Mouse (Mus musculus): ENCODE data around the gene Apba2. TPM values are rescaled to one million over a fixed set of nuclear protein-coding genes. Genes with fewer than 3 reads are reported as not detected.
A peak's percentile ranks its signal among the peaks of the same experiment; 100 is the strongest.

Apba2 gene
- polyA plus RNA-seq, 1 experiment from 2014 or later = 5.4 TPM

GRCm38 (mm10) chr7:64508826-64509225 lies 7.3 kb downstream of the Apba2 start:
- no peak overlapping the region for H3K4me2 ChIP-seq
- H3K4me1 ChIP-seq = peaks cover 2% of the 10 kb centered on the region; the same call in 1 of the 2 replicates
- ATAC-seq (replicated peaks; ENCODE audit: low FRiP score) = no peak
- no peak overlapping the region for H3K9ac ChIP-seq
- 84% methylated on average over 7 of the region's 7 CpGs for WGBS
- H3K4me3 ChIP-seq (replicated peaks) = no peak overlapping the region
- peaks cover 4% of the 10 kb centered on the region for H3K27me3 ChIP-seq
- H3K36me3 ChIP-seq = no peaks in the 10 kb centered on the region
- no peak overlapping the region for H3K27ac ChIP-seq
- no peaks in the 10 kb centered on the region for H3K9me3 ChIP-seq (replicated peaks)

DNA sequence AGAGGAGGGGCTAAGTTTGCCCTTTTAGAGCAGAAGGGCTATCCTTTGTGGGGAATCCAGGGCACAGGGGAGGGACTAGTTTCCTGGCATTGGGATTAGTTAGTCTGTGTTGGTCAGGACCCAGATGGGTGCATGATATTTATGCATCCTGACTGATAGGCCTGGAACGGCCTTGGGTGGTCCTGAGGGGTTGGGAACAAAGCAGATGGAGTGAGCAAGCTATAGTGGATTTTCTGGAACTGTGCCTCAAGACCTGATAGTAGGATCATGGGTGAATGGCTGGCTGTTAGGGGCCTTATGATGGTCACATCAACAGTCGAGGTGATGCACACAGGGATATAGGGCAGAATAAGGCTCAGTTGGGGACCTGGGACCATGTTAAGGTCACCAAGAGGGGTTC lies 8.4 kb downstream of the Apba2 start:
- no peak for ATAC-seq (replicated peaks; ENCODE audit: low FRiP score)
- WGBS = 80% methylated on average over 2 of the region's 2 CpGs
- H3K9me3 ChIP-seq (replicated peaks) = no peaks in the 10 kb centered on the region
- no peaks in the 10 kb centered on the region for H3K27me3 ChIP-seq
- H3K4me1 ChIP-seq = peaks cover under 1% of the 10 kb centered on the region; the same call in 1 of the 2 replicates
- H3K36me3 ChIP-seq = no peaks in the 10 kb centered on the region
- no peak overlapping the region for H3K4me3 ChIP-seq (replicated peaks)
- H3K9ac ChIP-seq = no peak overlapping the region
- no peak overlapping the region for H3K4me2 ChIP-seq
- no peak overlapping the region for H3K27ac ChIP-seq

- Histone ChIP-seq H3K4me1 (no peaks in the 10 kb centered on the region), H3K27me3 (no peaks in the 10 kb centered on the region), H3K4me2 (no peak overlapping the region), H3K27ac (no peak overlapping the region), H3K36me3 (no peaks in the 10 kb centered on the region), H3K9ac (no peak overlapping the region), H3K4me3 (replicated peaks) (no peak overlapping the region), H3K9me3 (replicated peaks) (no peaks in the 10 kb centered on the region)
- 78% methylated on average over 8 of the region's 8 CpGs for WGBS
- no peak for ATAC-seq (replicated peaks; ENCODE audit: low FRiP score)
Measured at GRCm38 (mm10) chr7:64510526-64511210, 9.2 kb downstream of the Apba2 start.

- no peak overlapping the region for H3K9ac ChIP-seq
- H3K27me3 ChIP-seq = no peaks in the 10 kb centered on the region
- 82% methylated on average over 3 of the region's 3 CpGs for WGBS
- no peaks in the 10 kb centered on the region for H3K36me3 ChIP-seq
- H3K4me3 ChIP-seq (replicated peaks) = no peak overlapping the region
- H3K4me1 ChIP-seq = no peaks in the 10 kb centered on the region
- no peak for ATAC-seq (replicated peaks; ENCODE audit: low FRiP score)
- H3K4me2 ChIP-seq = no peak overlapping the region
- no peak overlapping the region for H3K27ac ChIP-seq
- H3K9me3 ChIP-seq (replicated peaks) = no peaks in the 10 kb centered on the region
Measured at GRCm38 (mm10) chr7:64513621-64514020, 12.1 kb downstream of the Apba2 start.

DNA sequence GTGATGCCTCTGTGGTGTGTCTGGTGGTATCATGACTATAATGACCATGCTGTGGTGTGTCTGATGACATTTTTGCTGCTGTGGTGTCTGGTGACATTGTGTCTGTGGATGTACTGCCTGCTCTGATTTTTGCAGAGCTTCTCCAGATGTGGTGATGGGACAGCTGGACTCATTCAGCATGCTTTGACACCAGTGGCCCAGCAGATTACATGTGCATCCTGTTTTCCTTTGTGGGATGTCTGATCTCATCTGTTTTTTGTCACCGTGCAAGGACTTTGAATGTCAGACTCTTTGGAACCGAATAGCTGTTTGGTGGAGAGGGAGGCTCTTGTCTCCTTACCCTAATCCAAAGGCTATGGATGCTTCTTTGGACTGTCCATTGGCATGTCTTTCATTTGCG lies 13.8 kb downstream of the Apba2 start:
- H3K4me3 ChIP-seq (replicated peaks) = no peak overlapping the region
- H3K9me3 ChIP-seq (replicated peaks) = no peaks in the 10 kb centered on the region
- no peak overlapping the region for H3K4me2 ChIP-seq
- no peak for ATAC-seq (replicated peaks; ENCODE audit: low FRiP score)
- 52% methylated on average over 3 of the region's 3 CpGs for WGBS
- H3K36me3 ChIP-seq = no peaks in the 10 kb centered on the region
- H3K27me3 ChIP-seq = no peaks in the 10 kb centered on the region
- H3K9ac ChIP-seq = no peak overlapping the region
- 0 out of 2 replicates have a peak, but pooled peaks cover 2% of the 10 kb centered on the region for H3K4me1 ChIP-seq
- no peak overlapping the region for H3K27ac ChIP-seq

GRCm38 (mm10) chr7:64515891-64516290 lies 14.4 kb downstream of the Apba2 start:
- no peak overlapping the region for H3K4me2 ChIP-seq
- no peaks in the 10 kb centered on the region for H3K27me3 ChIP-seq
- H3K9me3 ChIP-seq (replicated peaks) = no peaks in the 10 kb centered on the region
- H3K27ac ChIP-seq = no peak overlapping the region
- WGBS = 95% methylated on average over 4 of the region's 4 CpGs
- no peaks in the 10 kb centered on the region for H3K36me3 ChIP-seq
- H3K4me3 ChIP-seq (replicated peaks) = no peak overlapping the region
- no peak overlapping the region for H3K9ac ChIP-seq
- no peak for ATAC-seq (replicated peaks; ENCODE audit: low FRiP score)
- H3K4me1 ChIP-seq = 0 out of 2 replicates have a peak, but pooled peaks cover 2% of the 10 kb centered on the region

- 0 out of 2 replicates have a peak, but pooled peaks have one; percentile 30 for ATAC-seq (replicated peaks; ENCODE audit: low FRiP score)
- H3K4me1 ChIP-seq = 0 out of 2 replicates have a peak, but pooled peaks cover 2% of the 10 kb centered on the region
- whole genome bisulfite sequencing = 21% methylated on average over 4 of the region's 4 CpGs
- no peaks in the 10 kb centered on the region for H3K27me3 ChIP-seq
- H3K27ac ChIP-seq = no peak overlapping the region
- H3K4me2 ChIP-seq = no peak overlapping the region
- no peak overlapping the region for H3K9ac ChIP-seq
- H3K4me3 ChIP-seq (replicated peaks) = no peak overlapping the region
- no peaks in the 10 kb centered on the region for H3K36me3 ChIP-seq
- H3K9me3 ChIP-seq (replicated peaks) = no peaks in the 10 kb centered on the region
Measured at GRCm38 (mm10) chr7:64519091-64519490, 17.6 kb downstream of the Apba2 start.

- Histone ChIP-seq H3K27me3 (no peaks in the 10 kb centered on the region), H3K4me1 (0 out of 2 replicates have a peak, but pooled peaks cover 2% of the 10 kb centered on the region), H3K27ac (no peak overlapping the region), H3K4me2 (no peak overlapping the region), H3K4me3 (replicated peaks) (no peak overlapping the region), H3K36me3 (no peaks in the 10 kb centered on the region), H3K9me3 (replicated peaks) (no peaks in the 10 kb centered on the region), H3K9ac (no peak overlapping the region)
- 65% methylated on average over 5 of the region's 5 CpGs for WGBS
- no peak for ATAC-seq (replicated peaks; ENCODE audit: low FRiP score)
Measured at GRCm38 (mm10) chr7:64519521-64519920, 18.0 kb downstream of the Apba2 start.

DNA sequence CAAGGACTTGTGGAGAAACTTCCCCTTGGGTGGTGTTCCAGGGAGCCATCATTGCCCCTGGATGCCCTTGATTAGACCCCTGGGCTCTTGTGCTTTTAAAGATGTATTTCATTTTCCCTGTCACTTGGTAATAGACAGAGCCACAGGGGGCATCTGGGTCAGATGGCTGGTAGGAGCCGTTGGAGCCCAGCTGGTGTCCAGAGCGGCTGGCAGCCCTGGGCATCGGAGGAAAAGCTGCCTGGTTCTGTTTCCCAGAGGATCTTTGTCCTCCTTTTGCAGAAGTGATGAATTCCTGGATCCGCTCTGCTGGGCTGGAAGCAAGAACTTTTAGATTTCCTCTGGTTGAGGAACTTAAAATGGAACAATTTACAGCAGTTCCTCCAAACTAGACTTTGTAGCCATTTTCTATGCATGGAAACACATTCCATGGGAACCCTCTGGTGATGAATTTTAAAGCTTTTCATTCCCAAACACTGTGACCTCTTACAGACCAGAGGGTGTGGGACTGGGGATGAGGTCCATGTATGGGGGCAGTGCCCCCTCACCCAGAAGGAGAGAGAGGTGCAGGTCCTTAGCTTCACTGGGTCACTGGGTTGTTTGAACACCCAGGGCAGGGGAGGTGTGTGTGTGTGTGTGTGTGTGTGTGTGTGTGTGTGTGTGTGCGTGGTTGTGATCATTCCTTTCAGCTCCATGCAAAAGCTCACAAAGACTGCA lies 20.3 kb downstream of the Apba2 start:
- Histone ChIP-seq H3K27me3 (no peaks in the 10 kb centered on the region), H3K27ac (no peak overlapping the region), H3K4me1 (0 out of 2 replicates have a peak, but pooled peaks cover 2% of the 10 kb centered on the region), H3K9me3 (replicated peaks) (no peaks in the 10 kb centered on the region), H3K36me3 (no peaks in the 10 kb centered on the region), H3K4me2 (no peak overlapping the region), H3K4me3 (replicated peaks) (no peak overlapping the region), H3K9ac (no peak overlapping the region)
- ATAC-seq (replicated peaks; ENCODE audit: low FRiP score) = no peak
- WGBS = 69% methylated on average over 5 of the region's 5 CpGs

DNA sequence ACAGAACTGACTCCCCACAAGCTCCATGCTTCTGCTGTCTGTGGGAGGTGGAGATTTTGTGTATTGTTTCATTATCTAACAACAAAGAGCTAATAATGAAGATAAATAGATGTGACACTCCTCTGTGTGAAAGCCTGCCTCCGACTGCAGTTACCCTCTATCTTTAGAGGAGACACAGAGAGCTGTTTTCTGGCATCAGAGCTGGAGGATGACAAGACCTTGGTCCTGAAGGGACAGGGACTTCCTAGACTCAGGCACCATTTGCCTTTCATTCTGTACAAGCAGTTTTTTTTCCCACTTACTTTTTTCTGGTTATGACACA lies 20.9 kb downstream of the Apba2 start:
- 25% methylated on average over 1 of the region's 1 CpGs for WGBS

GRCm38 (mm10) chr7:64531297-64531696 lies 29.8 kb downstream of the Apba2 start:
- Histone ChIP-seq H3K4me2 (no peak overlapping the region), H3K27me3 (no peaks in the 10 kb centered on the region), H3K4me3 (replicated peaks) (no peak overlapping the region), H3K27ac (no peak overlapping the region), H3K9me3 (replicated peaks) (no peaks in the 10 kb centered on the region), H3K4me1 (no peaks in the 10 kb centered on the region), H3K36me3 (no peaks in the 10 kb centered on the region), H3K9ac (no peak overlapping the region)
- ATAC-seq (replicated peaks; ENCODE audit: low FRiP score) = no peak
- WGBS = 88% methylated on average over 1 of the region's 1 CpGs

More for the DNA sequence above, 20.9 kb downstream of the Apba2 start:
- H3K4me1 ChIP-seq = 0 out of 2 replicates have a peak, but pooled peaks cover 2% of the 10 kb centered on the region
- H3K9ac ChIP-seq = no peak overlapping the region
- no peak overlapping the region for H3K4me3 ChIP-seq (replicated peaks)
- H3K4me2 ChIP-seq = no peak overlapping the region
- H3K36me3 ChIP-seq = no peaks in the 10 kb centered on the region
- no peak for ATAC-seq (replicated peaks; ENCODE audit: low FRiP score)
- H3K27ac ChIP-seq = no peak overlapping the region
- no peaks in the 10 kb centered on the region for H3K27me3 ChIP-seq
- no peaks in the 10 kb centered on the region for H3K9me3 ChIP-seq (replicated peaks)

DNA sequence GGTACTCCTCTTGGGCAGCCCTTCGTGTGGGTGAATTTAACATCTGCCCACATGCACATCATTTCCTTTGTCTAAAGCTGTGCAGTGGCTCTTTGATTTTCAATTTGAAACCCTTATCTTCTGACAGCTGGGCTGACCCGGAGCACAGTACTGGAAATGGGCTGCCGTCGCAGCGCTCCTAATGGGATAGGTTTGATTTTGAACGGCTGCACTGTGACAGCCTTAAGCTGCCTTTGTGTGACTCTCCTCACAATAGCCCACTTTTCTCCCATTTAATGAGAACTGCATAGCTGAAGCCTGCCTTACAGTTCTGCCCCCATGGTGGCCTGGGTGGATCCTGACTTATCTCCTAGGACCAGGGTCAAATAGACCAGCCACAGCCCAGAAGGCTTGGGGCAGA lies 31.9 kb downstream of the Apba2 start:
- WGBS = 72% methylated on average over 6 of the region's 6 CpGs
- Histone ChIP-seq H3K27me3 (no peaks in the 10 kb centered on the region), H3K4me2 (no peak overlapping the region), H3K36me3 (no peaks in the 10 kb centered on the region), H3K4me3 (replicated peaks) (no peak overlapping the region), H3K9me3 (replicated peaks) (no peaks in the 10 kb centered on the region), H3K9ac (no peak overlapping the region), H3K27ac (no peak overlapping the region), H3K4me1 (no peaks in the 10 kb centered on the region)
- ATAC-seq (replicated peaks; ENCODE audit: low FRiP score) = no peak

All from kidney, embryonic 15.5 days (tissue).